Mouse (Mus musculus) gonadal fat pad, adult 2 months (tissue): ENCODE measurements around the gene Lypd4. TPM values are rescaled to one million over a fixed set of nuclear protein-coding genes. Genes with fewer than 3 reads are reported as not detected.
"Not testable (repeated sequence)": the region's sequence is repeated elsewhere in the genome, so short reads cannot be mapped to it uniquely, and the experiment has no call there.

Source experiments
- DNase-seq: peaks from one replicate; pipeline ENCODE4 v3.0.0-alpha.2; 2012; ENCODE audit warnings: low read depth
- polyA plus RNA-seq: library from polyadenylated mRNA; depleted of rRNA; stranded (reverse); fragments of >200 nt; gene quantifications from 2 replicates; pipeline ENCODE4 v1.2.3, GENCODE M21; 2012; rRNA removed

The Lypd4 gene
- polyA plus RNA-seq, 1 experiment: 1.4 TPM

DNA sequence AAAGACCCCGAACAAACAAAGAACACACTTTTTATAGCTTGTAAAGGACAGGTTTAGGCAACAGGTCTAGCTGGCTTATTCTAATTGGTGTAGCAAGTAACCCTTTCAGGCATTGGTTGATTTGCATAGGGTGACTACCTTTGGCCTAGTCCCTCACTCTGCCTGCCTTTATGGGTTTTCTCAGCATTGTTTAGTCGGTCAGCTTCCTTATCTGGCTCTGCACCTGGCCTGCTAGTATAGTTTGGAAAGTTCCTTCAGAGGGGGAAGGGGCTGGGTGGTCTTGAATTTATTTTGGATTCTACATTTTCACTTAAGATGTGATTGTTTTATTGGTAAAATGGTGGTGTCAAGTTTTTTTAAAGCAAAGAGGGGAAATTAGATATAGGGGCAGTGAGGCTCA lies 23.2 kb downstream of the Lypd4 start:
- not testable (repeated sequence) for DNase-seq

DNA sequence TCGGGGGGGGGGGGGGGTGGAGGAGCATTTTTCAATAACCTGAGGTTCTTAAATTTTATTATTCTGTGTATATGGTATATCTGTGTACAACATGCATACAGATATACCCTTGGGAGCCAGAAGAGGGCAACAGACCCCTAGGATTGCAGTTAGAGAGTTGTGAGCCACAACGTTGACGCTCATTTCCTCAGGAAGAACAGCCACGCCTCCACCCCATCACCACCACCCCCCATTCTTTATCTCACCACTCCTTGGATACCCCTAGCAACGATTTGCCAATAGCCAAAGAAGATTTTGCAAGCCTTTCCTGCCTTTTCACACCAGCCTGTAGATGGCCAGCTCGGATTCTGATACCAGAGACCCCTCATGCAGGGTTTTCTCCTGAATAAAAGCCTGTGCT lies 24.0 kb downstream of the Lypd4 start:
- DNase-seq: no peak

DNA sequence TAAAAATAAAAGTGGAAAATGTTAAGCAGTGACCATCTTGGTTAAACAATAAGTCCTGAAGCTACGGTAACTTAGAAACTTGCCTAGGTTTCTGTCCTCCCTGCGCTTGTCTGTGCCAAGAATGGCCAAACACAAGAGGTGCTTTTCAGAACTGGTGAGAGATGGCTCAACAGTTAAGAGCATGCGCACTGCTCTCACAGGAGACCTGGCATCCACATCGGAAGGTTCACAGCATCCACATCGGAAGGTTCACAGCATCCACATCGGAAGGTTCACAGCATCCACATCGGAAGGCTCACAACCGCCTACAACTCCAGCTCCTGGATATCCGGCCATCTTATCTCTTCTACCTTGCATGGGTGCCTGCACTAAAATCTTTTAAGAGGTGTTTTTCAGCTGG lies 24.6 kb downstream of the Lypd4 start:
- no peak for DNase-seq

DNA sequence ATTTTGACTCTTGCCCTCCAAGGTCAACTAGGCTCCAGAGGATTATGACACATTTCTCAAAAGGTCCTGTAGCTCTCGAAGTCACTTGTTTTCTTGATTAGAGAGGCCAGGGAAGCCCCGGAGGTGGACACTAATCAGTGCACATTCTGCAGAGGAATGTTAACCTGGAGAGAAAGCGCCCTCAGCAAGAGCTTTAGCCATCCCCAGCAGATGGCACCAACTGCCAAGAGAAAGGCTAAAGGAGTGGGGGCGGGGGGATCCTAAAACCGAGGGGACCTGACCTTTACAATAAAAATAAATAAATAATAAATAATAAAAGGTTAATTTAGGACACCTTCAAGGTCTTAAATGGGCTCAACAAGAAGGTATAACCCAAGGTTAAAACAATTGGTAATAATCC lies 25.6 kb downstream of the Lypd4 start:
- DNase-seq: no peak

DNA sequence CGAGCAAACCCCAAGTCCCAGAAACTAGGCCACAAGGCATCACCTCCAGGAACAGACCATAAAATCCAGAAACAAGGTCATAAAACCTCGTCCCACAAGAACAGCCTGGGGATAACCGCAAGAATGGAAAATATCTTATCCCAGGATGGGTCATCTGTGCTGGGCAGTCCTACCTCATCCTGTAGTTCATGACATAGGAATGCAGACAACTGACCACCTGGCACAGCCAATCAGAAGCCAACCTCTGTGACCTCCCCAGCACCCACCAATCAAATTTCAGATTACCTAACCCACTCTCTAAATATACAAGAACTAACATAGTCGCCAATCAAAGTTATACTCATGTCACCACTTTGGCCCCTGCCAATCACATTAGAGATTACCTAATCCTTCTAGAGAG lies 28.7 kb downstream of the Lypd4 start:
- no peak for DNase-seq

DNA sequence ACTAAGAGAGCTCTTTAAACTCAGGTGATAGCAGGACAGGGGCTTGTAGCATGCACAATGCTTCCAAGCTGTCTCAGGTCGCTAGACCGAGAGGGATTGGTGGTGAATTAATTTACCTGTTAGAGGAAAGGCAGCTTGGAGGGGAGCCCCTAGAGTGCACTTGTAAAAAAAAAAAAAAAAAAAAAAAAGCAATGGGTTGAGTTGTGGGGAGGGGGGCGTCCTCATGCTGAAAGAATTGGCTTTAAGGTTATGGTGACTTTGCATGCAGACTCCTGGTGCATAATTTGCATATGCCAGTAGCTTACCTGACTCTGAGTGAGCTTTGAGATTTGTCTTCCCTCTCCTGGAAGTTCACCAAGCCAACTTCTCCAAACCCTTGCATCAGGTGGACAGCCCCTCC lies 29.4 kb downstream of the Lypd4 start:
- DNase-seq: no peak

DNA sequence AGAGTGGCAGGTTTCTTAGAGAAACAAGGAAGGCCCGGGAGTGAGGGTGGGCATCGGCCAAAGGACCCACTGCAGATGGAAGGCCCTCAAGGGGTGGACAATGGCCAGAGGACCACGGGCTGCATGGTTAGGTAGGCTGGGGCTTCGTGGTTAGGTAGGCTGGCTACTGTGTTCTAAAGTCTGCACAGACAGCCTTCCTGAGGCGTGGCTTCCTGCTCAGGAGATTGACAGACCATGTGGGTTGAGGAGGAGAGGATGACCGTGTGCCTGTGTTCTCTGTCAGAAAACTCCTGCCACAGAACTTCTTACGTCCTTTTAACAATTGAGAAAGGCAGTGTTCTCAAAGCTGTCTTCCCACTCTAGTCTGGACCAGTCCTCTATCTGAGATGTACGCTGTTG lies 30.3 kb downstream of the Lypd4 start:
- DNase-seq: no peak

DNA sequence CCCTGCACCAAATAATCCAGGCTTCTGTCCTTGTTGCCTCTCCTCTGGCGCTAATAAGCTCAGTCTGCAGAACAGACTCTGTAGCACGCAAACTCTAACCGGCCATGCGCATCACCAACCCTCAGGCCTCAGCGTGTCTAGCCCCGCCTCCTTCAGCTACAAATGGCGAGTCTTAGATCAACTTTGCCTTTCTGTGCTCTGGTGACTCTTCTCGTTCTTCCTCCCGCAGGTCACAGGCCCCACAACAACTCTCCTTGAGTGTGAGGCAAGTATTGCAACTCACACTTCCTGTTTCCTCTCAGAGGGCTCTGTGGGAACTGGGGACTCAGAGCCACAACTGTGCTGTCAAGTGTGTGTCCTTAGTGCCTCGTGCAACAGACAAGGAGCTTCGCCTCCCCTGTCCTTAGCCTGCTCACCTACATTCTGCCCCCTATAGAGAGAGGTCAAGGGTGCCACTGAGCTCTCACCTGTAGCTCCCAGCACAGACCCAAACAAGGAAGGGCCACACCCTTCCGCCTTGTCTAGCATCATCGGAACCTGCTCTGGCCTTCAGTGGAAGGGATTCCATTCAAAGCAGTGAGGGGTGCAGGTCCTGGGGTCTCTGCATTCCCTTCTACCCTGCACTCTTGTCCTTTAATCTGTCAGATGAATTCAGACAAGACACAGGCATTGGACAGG lies 30.9 kb downstream of the Lypd4 start:
- not testable (repeated sequence) for DNase-seq

DNA sequence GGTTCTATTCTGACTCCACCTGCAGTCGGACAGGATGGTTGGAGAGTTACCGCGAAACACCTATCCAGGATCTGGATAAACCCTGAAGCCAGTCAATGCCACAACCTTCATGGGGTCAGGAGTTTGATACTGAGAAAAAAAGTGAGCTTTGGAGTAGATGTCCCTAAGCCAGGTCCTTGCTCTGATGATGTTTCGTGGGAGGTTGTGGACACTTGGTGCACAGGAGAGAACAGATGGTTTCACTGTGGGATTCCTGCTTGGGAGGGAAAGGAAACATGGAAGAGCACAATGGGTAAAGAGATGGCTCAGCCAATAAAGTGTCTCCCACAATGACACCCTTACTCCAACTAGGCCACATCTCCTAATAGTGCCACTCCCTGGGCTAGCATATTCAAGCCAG lies 42.6 kb downstream of the Lypd4 start:
- DNase-seq: no peak

DNA sequence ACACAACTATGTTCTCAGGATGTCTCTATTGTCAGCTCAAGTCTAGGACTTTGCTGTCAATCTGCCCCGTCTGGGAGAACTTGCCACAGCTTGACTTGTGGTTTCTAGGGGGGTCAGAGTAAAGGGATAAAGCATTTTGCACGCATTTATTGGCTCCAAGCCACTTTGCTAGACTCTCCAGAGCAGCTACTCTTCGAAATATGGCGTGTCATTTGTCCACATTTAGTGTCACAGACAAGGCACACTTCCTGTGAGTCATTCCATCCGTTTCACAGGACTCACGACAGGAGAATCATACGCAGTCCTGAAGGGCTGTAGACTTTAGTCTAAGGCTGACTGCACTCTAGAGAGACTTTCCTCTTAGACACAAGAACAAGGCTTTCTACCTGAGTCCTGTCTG lies 45.3 kb downstream of the Lypd4 start:
- DNase-seq: no peak

DNA sequence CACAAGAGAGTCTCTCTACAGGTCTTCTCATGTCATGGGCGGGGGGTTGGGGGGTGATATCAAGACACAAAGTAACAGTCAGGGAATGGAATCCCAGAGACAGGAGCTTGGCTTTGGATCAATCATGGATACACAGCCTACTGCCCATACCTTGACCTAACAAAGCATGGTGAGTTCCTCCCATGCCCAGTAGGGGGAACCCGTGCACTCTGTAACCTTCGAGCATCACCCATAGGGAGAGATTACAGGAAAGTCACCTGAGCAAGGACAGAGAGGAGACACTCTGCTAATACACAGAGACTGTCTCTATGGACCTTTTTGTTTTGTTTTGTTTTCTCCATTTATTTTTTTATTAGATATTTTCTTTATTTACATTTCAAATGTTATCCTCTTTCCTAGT lies 52.2 kb downstream of the Lypd4 start:
- DNase-seq: no peak

Other genes starting within 250 kb of the Lypd4 start
- gene Lypd3, start 233.4 kb downstream of the Lypd4 start, polyA plus RNA-seq: 1.5 and 1.9 TPM in 2 replicates
- 0.58 TPM in 1 of 2 replicates, not detected in the other for gene Tex101, start 193.3 kb downstream of the Lypd4 start, polyA plus RNA-seq
- gene BC049730, start 160.7 kb downstream of the Lypd4 start, polyA plus RNA-seq: 0.18 TPM in 1 of 2 replicates, not detected in the other
- 0.25 TPM in 1 of 2 replicates, not detected in the other for gene Gm4763, start 143.0 kb downstream of the Lypd4 start, polyA plus RNA-seq
- gene Cd177, start 109.6 kb downstream of the Lypd4 start, polyA plus RNA-seq: 1.1 and 3.3 TPM in 2 replicates
- gene Ceacam10, start 92.7 kb downstream of the Lypd4 start, polyA plus RNA-seq: 533 and 579 TPM in 2 replicates
- gene Gm9844, start 7.7 kb downstream of the Lypd4 start, polyA plus RNA-seq: 2.1 and 2.2 TPM in 2 replicates
- gene Dmrtc2, start 116 bp upstream of the Lypd4 start, polyA plus RNA-seq: 0.38 and 0.39 TPM in 2 replicates
- gene Rps19, start 14.4 kb upstream of the Lypd4 start, polyA plus RNA-seq: 468 and 584 TPM in 2 replicates
- gene Cd79a, start 27.4 kb upstream of the Lypd4 start, polyA plus RNA-seq: 2.5 and 4.3 TPM in 2 replicates
- gene Arhgef1, start 33.0 kb upstream of the Lypd4 start, polyA plus RNA-seq: 139 and 146 TPM in 2 replicates
- not detected in 2 replicates for gene Gm4881, start 74.6 kb upstream of the Lypd4 start, polyA plus RNA-seq
- gene Rabac1, start 102.8 kb upstream of the Lypd4 start, polyA plus RNA-seq: 741 and 777 TPM in 2 replicates
- gene Atp1a3, start 136.0 kb upstream of the Lypd4 start, polyA plus RNA-seq: 3.0 TPM in 2 replicates
- gene Grik5, start 202.4 kb upstream of the Lypd4 start, polyA plus RNA-seq: 15.1 and 15.7 TPM in 2 replicates
- gene Zfp574, start 202.6 kb upstream of the Lypd4 start, polyA plus RNA-seq: 15.9 and 21.7 TPM in 2 replicates